Mouse (Mus musculus): ENCODE measurements around the gene Bach1.

- no peak for TF ChIP-seq CTCF (conservative IDR thresholded peaks at IDR 0.05 in 1 of 2, IDR thresholded peaks at IDR 0.05 in 1 of 2; ENCODE audit: low read depth in 2 of 2, low read length in 2 of 2)
- no peak for TF ChIP-seq GABPA (IDR thresholded peaks at IDR 0.05; ENCODE audit: insufficient replicate concordance, low read depth, low read length)
- TF ChIP-seq UBTF (IDR thresholded peaks at IDR 0.05; ENCODE audit: low read depth, low read length) = no peak
- TF ChIP-seq SMC3 (IDR thresholded peaks at IDR 0.05; ENCODE audit: low read depth, low read length) = no peak
- no peak for TF ChIP-seq HCFC1 (IDR thresholded peaks at IDR 0.05; ENCODE audit: low read depth, low read length)
- TF ChIP-seq ZC3H11A (IDR thresholded peaks at IDR 0.05; ENCODE audit: low read depth, low read length) = no peak
- TF ChIP-seq POLR2A (IDR thresholded peaks at IDR 0.05; ENCODE audit: low read depth, low read length) = no peak
- TF ChIP-seq RAD21 (IDR thresholded peaks at IDR 0.05; ENCODE audit: low read depth, low read length) = no peak
- TF ChIP-seq KAT2A (IDR thresholded peaks at IDR 0.05; ENCODE audit: insufficient replicate concordance, low read length) = no peak
- no peak for TF ChIP-seq POLR2AphosphoS2 (IDR thresholded peaks at IDR 0.05; ENCODE audit: low read depth, low read length)
- no peak for TF ChIP-seq ZKSCAN1 (IDR thresholded peaks at IDR 0.05; ENCODE audit: borderline replicate concordance, low read depth, low read length)
- no peak for TF ChIP-seq TCF12 (IDR thresholded peaks at IDR 0.05; ENCODE audit: low read depth, low read length)
- TF ChIP-seq MAFK (IDR thresholded peaks at IDR 0.05; ENCODE audit: insufficient replicate concordance, low read length) = no peak
- no peak for TF ChIP-seq USF2 (conservative IDR thresholded peaks at IDR 0.05; ENCODE audit: low read depth, low read length)
Measured at GRCm38 (mm10) chr16:87728703-87729102, 30.0 kb downstream of the Bach1 start.

Data from CH12.LX (cell line).